Mouse (Mus musculus): ENCODE measurements at regions not wholly inside any gene's neighbourhood (a gene's known extent, or its start where the extent isn't known, plus 50 kb on each side); places are given as distances from the start of the nearest gene placed in this dataset.

GRCm38 (mm10) chr15:75326586-75326985 lies 58.4 kb downstream of the Ly6f start:
- ATAC-seq (no peak), DNase-seq (ENCODE audit: low spot score) (no peak)
- no peaks in the 10 kb centered on the region for H3K4me1 ChIP-seq (ENCODE audit: insufficient read depth, low read depth, low read length)
- no peak overlapping the region for H3K4me2 ChIP-seq (replicated peaks; ENCODE audit: low read depth, low read length)
- no peaks in the 10 kb centered on the region for H3K36me3 ChIP-seq (ENCODE audit: insufficient read depth, low read length)
- H3K9ac ChIP-seq (replicated peaks; ENCODE audit: low read depth) = no peak overlapping the region
- H3K27me3 ChIP-seq (replicated peaks; ENCODE audit: insufficient read depth, low read length) = no peaks in the 10 kb centered on the region
- TF ChIP-seq CTCF (IDR thresholded peaks at IDR 0.05) = no peak
- no peak for TF ChIP-seq EP300 (IDR thresholded peaks at IDR 0.05)
- H3K9me3 ChIP-seq (ENCODE audit: low read length) = no peaks in the 10 kb centered on the region
- no peak overlapping the region for H3K27ac ChIP-seq (ENCODE audit: low read length)
- no peak overlapping the region for H3K4me3 ChIP-seq (ENCODE audit: low read depth, low read length)

- Histone ChIP-seq H3K4me3 (ENCODE audit: low read depth, low read length) (no peak overlapping the region), H3K36me3 (ENCODE audit: insufficient read depth, low read length) (no peaks in the 10 kb centered on the region), H3K27me3 (replicated peaks; ENCODE audit: insufficient read depth, low read length) (no peaks in the 10 kb centered on the region), H3K27ac (ENCODE audit: low read length) (no peak overlapping the region), H3K4me2 (replicated peaks; ENCODE audit: low read depth, low read length) (no peak overlapping the region), H3K9me3 (ENCODE audit: low read length) (no peaks in the 10 kb centered on the region), H3K9ac (replicated peaks; ENCODE audit: low read depth) (no peak overlapping the region), H3K4me1 (ENCODE audit: insufficient read depth, low read depth, low read length) (no peaks in the 10 kb centered on the region)
- ATAC-seq = no peak
- DNase-seq (ENCODE audit: low spot score) = no peak
- WGBS = 55% methylated on average over 5 of the region's 5 CpGs
- no peak for TF ChIP-seq CTCF (IDR thresholded peaks at IDR 0.05)
- TF ChIP-seq EP300 (IDR thresholded peaks at IDR 0.05) = no peak
Measured at GRCm38 (mm10) chr15:75356050-75356735, 88.0 kb downstream of the Ly6f start.

GRCm38 (mm10) chr15:75371618-75372017 lies 103.4 kb downstream of the Ly6f start:
- Histone ChIP-seq H3K9ac (replicated peaks; ENCODE audit: low read depth) (no peak overlapping the region), H3K9me3 (ENCODE audit: low read length) (no peaks in the 10 kb centered on the region), H3K27me3 (replicated peaks; ENCODE audit: insufficient read depth, low read length) (no peaks in the 10 kb centered on the region), H3K4me2 (replicated peaks; ENCODE audit: low read depth, low read length) (no peak overlapping the region), H3K4me3 (ENCODE audit: low read depth, low read length) (no peak overlapping the region), H3K4me1 (ENCODE audit: insufficient read depth, low read depth, low read length) (no peaks in the 10 kb centered on the region), H3K27ac (ENCODE audit: low read length) (no peak overlapping the region), H3K36me3 (ENCODE audit: insufficient read depth, low read length) (no peaks in the 10 kb centered on the region)
- no peak for DNase-seq (ENCODE audit: low spot score)
- ATAC-seq = no peak
- WGBS = 89% methylated on average over 4 of the region's 4 CpGs
- TF ChIP-seq CTCF (IDR thresholded peaks at IDR 0.05) (no peak), EP300 (IDR thresholded peaks at IDR 0.05) (no peak)

DNA sequence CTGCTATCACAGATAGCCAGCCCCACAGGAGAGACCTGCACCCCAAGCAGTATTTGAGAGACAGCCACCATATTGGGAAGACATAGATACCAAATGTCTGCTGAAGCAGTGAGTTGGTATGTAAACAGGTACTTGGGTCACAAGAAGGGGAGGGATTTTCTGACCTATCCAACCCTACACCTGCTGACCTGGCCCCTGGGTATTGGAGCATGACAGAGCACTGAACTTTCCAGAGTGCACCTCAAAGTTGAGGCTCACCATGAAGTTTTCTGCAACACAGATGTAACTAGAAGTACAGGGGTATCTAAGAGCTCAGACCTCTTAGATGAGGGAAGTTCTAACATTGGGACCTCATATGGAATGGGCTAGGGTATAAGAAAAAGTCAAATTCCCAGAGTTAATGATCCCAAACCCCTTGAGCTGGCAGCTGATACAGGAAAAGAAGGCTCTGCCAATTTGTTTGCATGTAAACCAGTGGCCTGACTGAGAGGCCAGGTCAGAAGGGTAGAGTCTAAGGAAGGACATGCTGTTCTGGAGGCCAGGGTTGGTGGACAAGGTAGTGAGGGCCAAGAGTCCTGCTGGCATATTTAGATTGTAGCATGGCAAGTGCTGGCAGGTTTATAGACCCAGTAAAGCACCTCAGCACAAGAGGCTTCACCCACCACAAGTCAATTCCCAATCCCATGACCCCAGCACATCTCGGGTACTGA lies 108.3 kb downstream of the Ly6f start:
- Histone ChIP-seq H3K27ac (ENCODE audit: low read length) (no peak overlapping the region), H3K4me1 (ENCODE audit: insufficient read depth, low read depth, low read length) (no peaks in the 10 kb centered on the region), H3K9me3 (ENCODE audit: low read length) (no peaks in the 10 kb centered on the region), H3K36me3 (ENCODE audit: insufficient read depth, low read length) (no peaks in the 10 kb centered on the region), H3K27me3 (replicated peaks; ENCODE audit: insufficient read depth, low read length) (no peaks in the 10 kb centered on the region), H3K4me2 (replicated peaks; ENCODE audit: low read depth, low read length) (no peak overlapping the region), H3K4me3 (ENCODE audit: low read depth, low read length) (no peak overlapping the region), H3K9ac (replicated peaks; ENCODE audit: low read depth) (no peak overlapping the region)
- DNase-seq (ENCODE audit: low spot score) = no peak
- ATAC-seq = no peak
- 94% methylated on average over 1 of the region's 1 CpGs for WGBS
- TF ChIP-seq EP300 (IDR thresholded peaks at IDR 0.05) (no peak), CTCF (IDR thresholded peaks at IDR 0.05) (no peak)

DNA sequence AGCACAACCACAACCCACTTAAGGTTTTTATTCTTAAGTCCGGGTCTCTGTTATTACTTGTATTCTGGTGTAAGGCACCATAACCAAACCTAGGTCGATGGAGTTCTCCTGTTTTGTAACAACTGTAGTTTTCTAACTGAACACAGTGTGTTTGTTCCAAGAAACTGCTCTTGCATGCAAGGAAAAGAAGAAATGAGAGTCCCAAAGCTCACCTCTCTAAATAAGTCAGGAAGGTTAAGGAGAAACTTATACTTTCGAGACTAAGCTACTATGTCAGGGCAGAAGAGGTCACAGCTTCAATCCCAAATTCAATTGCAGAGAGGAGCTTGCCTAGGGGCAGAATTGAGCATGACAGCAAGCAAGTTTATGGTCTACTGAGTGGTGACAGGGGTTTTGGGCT lies 109.9 kb downstream of the Ly6f start:
- ATAC-seq (no peak), DNase-seq (ENCODE audit: low spot score) (no peak)
- Histone ChIP-seq H3K4me3 (ENCODE audit: low read depth, low read length) (no peak overlapping the region), H3K4me1 (ENCODE audit: insufficient read depth, low read depth, low read length) (no peaks in the 10 kb centered on the region), H3K36me3 (ENCODE audit: insufficient read depth, low read length) (no peaks in the 10 kb centered on the region), H3K9ac (replicated peaks; ENCODE audit: low read depth) (no peak overlapping the region), H3K9me3 (ENCODE audit: low read length) (no peaks in the 10 kb centered on the region), H3K27ac (ENCODE audit: low read length) (no peak overlapping the region), H3K4me2 (replicated peaks; ENCODE audit: low read depth, low read length) (no peak overlapping the region), H3K27me3 (replicated peaks; ENCODE audit: insufficient read depth, low read length) (no peaks in the 10 kb centered on the region)
- no peak for TF ChIP-seq CTCF (IDR thresholded peaks at IDR 0.05)
- TF ChIP-seq EP300 (IDR thresholded peaks at IDR 0.05) = no peak
- 65% methylated on average over 3 of the region's 3 CpGs for WGBS

DNA sequence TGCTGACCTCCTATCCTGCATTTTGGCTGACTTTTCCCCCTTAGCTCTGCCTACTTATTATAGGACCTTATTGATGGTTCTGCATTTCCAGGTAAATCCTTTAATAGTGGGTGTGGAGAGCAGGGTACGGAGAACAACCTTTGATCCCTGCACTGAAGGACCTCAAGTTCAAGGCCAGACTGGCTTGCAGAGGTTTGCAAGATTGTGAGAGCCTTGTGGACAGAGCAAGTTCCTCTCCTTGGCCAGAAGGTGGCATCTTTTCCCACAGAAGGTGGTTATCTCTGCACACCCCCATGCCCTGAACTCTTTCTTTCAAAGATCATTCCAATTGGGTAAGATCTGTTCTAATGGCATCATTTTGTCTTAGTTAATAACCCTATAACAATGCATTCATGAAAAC lies 111.6 kb downstream of the Ly6f start:
- 77% methylated on average over 1 of the region's 1 CpGs for WGBS
- no peak overlapping the region for H3K9ac ChIP-seq (replicated peaks; ENCODE audit: low read depth)
- H3K4me1 ChIP-seq (ENCODE audit: insufficient read depth, low read depth, low read length) = no peaks in the 10 kb centered on the region
- H3K4me2 ChIP-seq (replicated peaks; ENCODE audit: low read depth, low read length) = no peak overlapping the region
- H3K9me3 ChIP-seq (ENCODE audit: low read length) = no peaks in the 10 kb centered on the region
- DNase-seq (ENCODE audit: low spot score) (no peak), ATAC-seq (no peak)
- no peaks in the 10 kb centered on the region for H3K27me3 ChIP-seq (replicated peaks; ENCODE audit: insufficient read depth, low read length)
- no peak overlapping the region for H3K27ac ChIP-seq (ENCODE audit: low read length)
- TF ChIP-seq EP300 (IDR thresholded peaks at IDR 0.05) (no peak), CTCF (IDR thresholded peaks at IDR 0.05) (peak; percentile 30; the same call in 1 of the 2 replicates)
- H3K36me3 ChIP-seq (ENCODE audit: insufficient read depth, low read length) = no peaks in the 10 kb centered on the region
- no peak overlapping the region for H3K4me3 ChIP-seq (ENCODE audit: low read depth, low read length)

Data from lung, postnatal 0 days (tissue).